In genomic region chrX:22698179-22698578, GRCm38 (mm10) we compare ENCODE assay signal across 21 mouse cellular contexts.
DNase-seq lines count a peak whose midpoint lies in the region; ATAC-seq and TF ChIP-seq lines count a peak whose summit lies in the region.
"Had no signal": no experiment of that assay in that cellular context is flagged by ENCODE, and none has a peak within 500 bp of the region (broad histone marks: within the 10 kb centered on the region; RNA-seq: fewer than 3 reads in every experiment).

No protein-coding gene starts in this region.

- no peak overlapping the region for H3K9ac ChIP-seq in hindbrain, embryonic 15.5 days
- no peak overlapping the region for H3K9ac ChIP-seq in hindbrain, embryonic 14.5 days
- H3K9ac ChIP-seq in liver, postnatal 0 days (replicated peaks), result no peak overlapping the region
- H3K9ac ChIP-seq: forebrain, embryonic 15.5 days; heart, embryonic 13.5 days; limb, embryonic 15.5 days; liver, embryonic 15.5 days; midbrain, embryonic 13.5 days; neural tube, embryonic 15.5 days had no signal

- 75% methylated on average over 2 of the region's 2 CpGs for WGBS in hindbrain, embryonic 15.5 days
- 65% methylated on average over 2 of the region's 2 CpGs for WGBS in hindbrain, embryonic 14.5 days
- WGBS in liver, postnatal 0 days (ENCODE audit: insufficient replicate concordance), result 82% methylated on average over 2 of the region's 2 CpGs

- no peak for TF ChIP-seq EP300 in liver, postnatal 0 days (IDR thresholded peaks at IDR 0.05; ENCODE audit: low read depth)

- no peaks in the 10 kb centered on the region for H3K27me3 ChIP-seq in hindbrain, embryonic 15.5 days
- no peaks in the 10 kb centered on the region for H3K27me3 ChIP-seq in hindbrain, embryonic 14.5 days (ENCODE audit: control insufficient read depth, insufficient read depth, low read length)
- H3K27me3 ChIP-seq in liver, postnatal 0 days (ENCODE audit: insufficient read depth, low read length), result no peaks in the 10 kb centered on the region
- H3K27me3 ChIP-seq: forebrain, embryonic 15.5 days; heart, embryonic 13.5 days; limb, embryonic 15.5 days; liver, embryonic 15.5 days; midbrain, embryonic 13.5 days; neural tube, embryonic 15.5 days had no signal

- intact Hi-C loops in left cerebral cortex, postnatal 36 days (cut with DNase I), result no loop called here

- H3K27ac ChIP-seq in hindbrain, embryonic 15.5 days (replicated peaks), result no peak overlapping the region
- H3K27ac ChIP-seq in hindbrain, embryonic 14.5 days, result no peak overlapping the region
- no peak overlapping the region for H3K27ac ChIP-seq in liver, postnatal 0 days (ENCODE audit: low read depth)
- H3K27ac ChIP-seq: forebrain, embryonic 15.5 days; heart, embryonic 13.5 days; limb, embryonic 15.5 days; liver, embryonic 15.5 days; midbrain, embryonic 13.5 days; neural tube, embryonic 15.5 days had no signal

- H3K4me3 ChIP-seq in hindbrain, embryonic 15.5 days, result no peak overlapping the region
- no peak overlapping the region for H3K4me3 ChIP-seq in hindbrain, embryonic 14.5 days (replicated peaks; ENCODE audit: low read length)
- no peak overlapping the region for H3K4me3 ChIP-seq in liver, postnatal 0 days (ENCODE audit: low read depth, low read length)
- H3K4me3 ChIP-seq: forebrain, embryonic 15.5 days; heart, embryonic 13.5 days; limb, embryonic 15.5 days; liver, embryonic 15.5 days; midbrain, embryonic 13.5 days; neural tube, embryonic 15.5 days had no signal

- no peaks in the 10 kb centered on the region for H3K4me1 ChIP-seq in hindbrain, embryonic 15.5 days (replicated peaks)
- no peaks in the 10 kb centered on the region for H3K4me1 ChIP-seq in hindbrain, embryonic 14.5 days (replicated peaks; ENCODE audit: control insufficient read depth, insufficient read depth, low read length)
- H3K4me1 ChIP-seq in liver, postnatal 0 days (ENCODE audit: insufficient read depth), result no peaks in the 10 kb centered on the region
- H3K4me1 ChIP-seq: forebrain, embryonic 15.5 days; heart, embryonic 13.5 days; limb, embryonic 15.5 days; liver, embryonic 15.5 days; midbrain, embryonic 13.5 days; neural tube, embryonic 15.5 days had no signal

- TF ChIP-seq POLR2A in brain, embryonic 14.5 days (IDR thresholded peaks at IDR 0.05; ENCODE audit: borderline replicate concordance, extremely low read depth, insufficient read depth, insufficient read length, poor library complexity, severe bottlenecking), result no peak

- H3K4me2 ChIP-seq in hindbrain, embryonic 15.5 days, result no peak overlapping the region
- H3K4me2 ChIP-seq in hindbrain, embryonic 14.5 days (replicated peaks), result no peak overlapping the region
- H3K4me2 ChIP-seq in liver, postnatal 0 days (ENCODE audit: low read depth, low read length), result no peak overlapping the region
- H3K4me2 ChIP-seq: forebrain, embryonic 15.5 days; heart, embryonic 13.5 days; limb, embryonic 15.5 days; liver, embryonic 15.5 days; midbrain, embryonic 13.5 days; neural tube, embryonic 15.5 days had no signal

- ATAC-seq in cerebellum, adult (ENCODE audit: insufficient number of reproducible peaks, low FRiP score, low TSS enrichment), result no peak
- peak; percentile 45; the same call in 1 of the 2 replicates for ATAC-seq in hindbrain, embryonic 15.5 days (ENCODE audit: low FRiP score, low read depth)
- no peak for ATAC-seq in hindbrain, embryonic 14.5 days (ENCODE audit: low FRiP score)
- ATAC-seq in liver, postnatal 0 days, result no peak
- ATAC-seq: forebrain, embryonic 15.5 days; inflammation-experienced regulatory T-cells, adult 6 months; lung, postnatal 0 days; midbrain, embryonic 13.5 days had no signal

- H3K36me3 ChIP-seq in hindbrain, embryonic 15.5 days, result no peaks in the 10 kb centered on the region
- no peaks in the 10 kb centered on the region for H3K36me3 ChIP-seq in hindbrain, embryonic 14.5 days (replicated peaks; ENCODE audit: control insufficient read depth, insufficient read depth)
- no peaks in the 10 kb centered on the region for H3K36me3 ChIP-seq in liver, postnatal 0 days (replicated peaks; ENCODE audit: insufficient read depth, low read length)
- H3K36me3 ChIP-seq: forebrain, embryonic 15.5 days; G1E; heart, embryonic 13.5 days; limb, embryonic 15.5 days; liver, embryonic 15.5 days; midbrain, embryonic 13.5 days; neural tube, embryonic 15.5 days had no signal

- H3K9me3 ChIP-seq in hindbrain, embryonic 15.5 days, result no peaks in the 10 kb centered on the region
- H3K9me3 ChIP-seq in hindbrain, embryonic 14.5 days (ENCODE audit: control insufficient read depth, low read length), result no peaks in the 10 kb centered on the region
- H3K9me3 ChIP-seq in liver, postnatal 0 days (ENCODE audit: low read length), result no peaks in the 10 kb centered on the region
- H3K9me3 ChIP-seq: forebrain, embryonic 15.5 days; G1E; heart, embryonic 13.5 days; limb, embryonic 15.5 days; liver, embryonic 15.5 days; midbrain, embryonic 13.5 days; neural tube, embryonic 15.5 days had no signal

- peak; percentile 27 to 45 for DNase-seq in cerebellum, postnatal 10 days
- DNase-seq in hindbrain, embryonic 14.5 days (ENCODE audit: low spot score), result no peak
- DNase-seq in left cerebral cortex, adult 11 months (ENCODE audit: low spot score), result peak; percentile 5
- DNase-seq in left cerebral cortex, postnatal 36 days (ENCODE audit: low spot score in 2 of 2), result no peak
- peak; percentile 73 for DNase-seq in brain, embryonic 14.5 days (ENCODE audit: low read depth)
- DNase-seq in liver, postnatal 0 days, result no peak
- DNase-seq: adrenal gland, postnatal 25 days; gastrocnemius, postnatal 10 days; kidney, adult 2 months; kidney, postnatal 10 days had no signal

- no peak for TF ChIP-seq CTCF in brain, embryonic 14.5 days (IDR thresholded peaks at IDR 0.05; ENCODE audit: borderline replicate concordance, extremely low read depth, insufficient read depth, insufficient read length)
- no peak for TF ChIP-seq CTCF in liver, postnatal 0 days (IDR thresholded peaks at IDR 0.05; ENCODE audit: low read depth)

Comparison
In these comparisons a context has a peak if more than half of its experiments do, and no peak if none do; other contexts are left out.
1. DNase-seq: peak in cerebellum, postnatal 10 days (2 of 2), left cerebral cortex, adult 11 months (single experiment) and brain, embryonic 14.5 days (single experiment); none in hindbrain, embryonic 14.5 days (single experiment), left cerebral cortex, postnatal 36 days (0 of 2) and liver, postnatal 0 days (single experiment).